Comparison of ENCODE assay signal across 39 mouse cellular contexts in genomic region chr11:26533828-26534119, GRCm38 (mm10). TPM values are rescaled to one million over a fixed set of nuclear protein-coding genes. Genes with fewer than 3 reads are reported as not detected.
DNase-seq lines count a peak whose midpoint lies in the region; ATAC-seq and TF ChIP-seq lines count a peak whose summit lies in the region.
"Had no signal": no experiment of that assay in that cellular context is flagged by ENCODE, and none has a peak within 500 bp of the region (broad histone marks: within the 10 kb centered on the region; RNA-seq: fewer than 3 reads in every experiment).

No protein-coding gene starts in this region.

- H3K9ac ChIP-seq in MEL (ENCODE audit: control insufficient read depth, low read depth, low read length, poor library complexity, severe bottlenecking) = no peak overlapping the region
- no peak overlapping the region for H3K9ac ChIP-seq in liver, embryonic 14.5 days (replicated peaks)
- H3K9ac ChIP-seq: forebrain, embryonic 15.5 days; heart, embryonic 15.5 days; intestine, embryonic 15.5 days; midbrain, embryonic 15.5 days; neural tube, embryonic 15.5 days had no signal

- DNase-seq in MEL (ENCODE audit: low read depth, low spot score) = peak; percentile 87
- peak; percentile 42 to 49 (median 49) for DNase-seq in liver, embryonic 14.5 days (ENCODE audit: low read depth in 3 of 3, low spot score in 3 of 3)
- no peak for DNase-seq in adrenal gland, adult 2 months
- no peak for DNase-seq in urinary bladder, adult 2 months (ENCODE audit: low spot score)
- DNase-seq: adrenal gland, adult 8-10 months; cerebellum, adult 2 months; cerebellum, postnatal 25 days; gastrocnemius, postnatal 25 days; heart, adult 11 months; kidney, adult 9 months; kidney, postnatal 14 days; layer of hippocampus, adult 9-11 months; right cerebral cortex, postnatal 25 days; thymus, adult 18-20 months; thymus, postnatal 4 days had no signal

- H3K4me3 ChIP-seq in MEL (ENCODE audit: control insufficient read depth in 1 of 2, insufficient read depth in 1 of 2, low read depth in 2 of 2, low read length in 2 of 2) = peak overlapping the region in 1 of 2 experiments; percentile 7; a peak in 1 of 4 replicates
- H3K4me3 ChIP-seq in liver, embryonic 14.5 days (ENCODE audit: insufficient read depth in 1 of 2, low read depth in 2 of 2, low read length in 2 of 2) = no peak overlapping the region
- H3K4me3 ChIP-seq: forebrain, embryonic 10.5 days; forebrain, embryonic 15.5 days; heart, embryonic 10.5 days; heart, embryonic 15.5 days; intestine, embryonic 15.5 days; midbrain, embryonic 10.5 days; midbrain, embryonic 15.5 days; neural tube, embryonic 15.5 days had no signal

- H3K9me3 ChIP-seq in MEL (replicated peaks; ENCODE audit: insufficient read depth, low read length) = no peaks in the 10 kb centered on the region
- no peaks in the 10 kb centered on the region for H3K9me3 ChIP-seq in liver, embryonic 14.5 days (ENCODE audit: control insufficient read depth, low read length)
- H3K9me3 ChIP-seq: forebrain, embryonic 10.5 days; forebrain, embryonic 15.5 days; heart, embryonic 10.5 days; heart, embryonic 15.5 days; intestine, embryonic 15.5 days; midbrain, embryonic 10.5 days; midbrain, embryonic 15.5 days; neural tube, embryonic 15.5 days had no signal

- TF ChIP-seq CTCF in MEL (IDR thresholded peaks at IDR 0.05 in 2 of 3, conservative IDR thresholded peaks at IDR 0.05 in 1 of 3; ENCODE audit: control insufficient read depth in 1 of 3, insufficient read depth in 1 of 3, low read depth in 2 of 3, low read length in 3 of 3, poor library complexity in 1 of 3, severe bottlenecking in 1 of 3) = no peak
- no peak for TF ChIP-seq CTCF in liver, embryonic 14.5 days (IDR thresholded peaks at IDR 0.05; ENCODE audit: low read depth)

- peak overlapping the region; percentile 75 for H3K27ac ChIP-seq in MEL (ENCODE audit: control insufficient read depth, low read depth, low read length)
- peak overlapping the region; percentile 64 for H3K27ac ChIP-seq in liver, embryonic 14.5 days
- H3K27ac ChIP-seq: forebrain, embryonic 10.5 days; forebrain, embryonic 15.5 days; heart, embryonic 10.5 days; heart, embryonic 15.5 days; hindbrain, postnatal 0 days; intestine, embryonic 15.5 days; macrophage; midbrain, embryonic 10.5 days; midbrain, embryonic 15.5 days; neural tube, embryonic 15.5 days had no signal

- peaks cover 16 to 26% of the 10 kb centered on the region in 2 experiments for H3K4me1 ChIP-seq in MEL (ENCODE audit: control insufficient read depth in 1 of 2, insufficient read depth in 2 of 2, low read length in 2 of 2)
- peaks cover 10 to 14% of the 10 kb centered on the region in 2 experiments for H3K4me1 ChIP-seq in liver, embryonic 14.5 days (replicated peaks; ENCODE audit: control insufficient read depth in 2 of 2, insufficient read depth in 2 of 2, low read length in 1 of 2)
- H3K4me1 ChIP-seq: forebrain, embryonic 10.5 days; forebrain, embryonic 15.5 days; heart, embryonic 10.5 days; heart, embryonic 15.5 days; intestine, embryonic 15.5 days; midbrain, embryonic 10.5 days; midbrain, embryonic 15.5 days; neural tube, embryonic 15.5 days had no signal

- peak; percentile 94 to 96 for TF ChIP-seq EP300 in MEL (IDR thresholded peaks at IDR 0.05; ENCODE audit: low read depth in 1 of 2, low read length in 2 of 2)
- peak; percentile 52 for TF ChIP-seq EP300 in liver, embryonic 14.5 days (IDR thresholded peaks at IDR 0.05; ENCODE audit: low read depth)

- peak overlapping the region; percentile 39 for H3K4me2 ChIP-seq in liver, embryonic 14.5 days (ENCODE audit: low read depth)
- H3K4me2 ChIP-seq: forebrain, embryonic 15.5 days; heart, embryonic 15.5 days; intestine, embryonic 15.5 days; midbrain, embryonic 15.5 days; neural tube, embryonic 15.5 days had no signal

- peaks cover 2 to 33% of the 10 kb centered on the region in 2 experiments; a peak in 3 of 4 replicates for H3K36me3 ChIP-seq in MEL (ENCODE audit: control insufficient read depth in 1 of 2, insufficient read depth in 2 of 2, low read length in 2 of 2)
- no peaks in the 10 kb centered on the region for H3K36me3 ChIP-seq in liver, embryonic 14.5 days (replicated peaks; ENCODE audit: control insufficient read depth, insufficient read depth, low read depth)
- H3K36me3 ChIP-seq: forebrain, embryonic 10.5 days; forebrain, embryonic 15.5 days; heart, embryonic 10.5 days; heart, embryonic 15.5 days; intestine, embryonic 15.5 days; midbrain, embryonic 10.5 days; midbrain, embryonic 15.5 days; neural tube, embryonic 15.5 days had no signal

- H3K27me3 ChIP-seq in MEL (ENCODE audit: control insufficient read depth in 1 of 2, insufficient read depth in 2 of 2, low read length in 2 of 2) = no peaks in the 10 kb centered on the region
- no peaks in the 10 kb centered on the region for H3K27me3 ChIP-seq in liver, embryonic 14.5 days (ENCODE audit: control insufficient read depth, insufficient read depth, low read length)
- H3K27me3 ChIP-seq: CH12.LX; forebrain, embryonic 15.5 days; heart, embryonic 15.5 days; intestine, embryonic 15.5 days; midbrain, embryonic 15.5 days; neural tube, embryonic 15.5 days had no signal

- peak; percentile 92 for ATAC-seq in common myeloid progenitor, adult 5-6 weeks (replicated peaks; ENCODE audit: low read depth, poor library complexity, severe bottlenecking)
- ATAC-seq in liver, embryonic 14.5 days (ENCODE audit: insufficient read depth) = peak; percentile 85
- peak; percentile 95 for ATAC-seq in megakaryocyte-erythroid progenitor cell, adult 5-6 weeks (replicated peaks; ENCODE audit: low FRiP score, low TSS enrichment, poor library complexity, severe bottlenecking)
- ATAC-seq: forebrain, embryonic 15.5 days; hindbrain, postnatal 0 days; intestine, embryonic 15.5 days; lung, postnatal 0 days; midbrain, embryonic 15.5 days had no signal

- no peak for TF ChIP-seq POLR2A in MEL (IDR thresholded peaks at IDR 0.05; ENCODE audit: control insufficient read depth in 1 of 2, insufficient read depth in 1 of 2, low read depth in 1 of 2, low read length in 2 of 2, poor library complexity in 1 of 2)

- TF ChIP-seq RAD21 in MEL (IDR thresholded peaks at IDR 0.05; ENCODE audit: low read depth, low read length) = no peak; the same call in 1 of the 2 replicates

- H3K79me2 ChIP-seq in MEL (ENCODE audit: control insufficient read depth, insufficient read depth, low read length, poor library complexity) = no peaks in the 10 kb centered on the region

TF ChIP-seq in MEL, 35 proteins besides CTCF, POLR2A, EP300 and RAD21 (continues in another document):
- TF ChIP-seq GATA1 (IDR thresholded peaks at IDR 0.05; ENCODE audit: low read depth, low read length) = peak; percentile 98
- no peak for TF ChIP-seq NRF1 (IDR thresholded peaks at IDR 0.05; ENCODE audit: insufficient read depth, low read depth, low read length, poor library complexity, severe bottlenecking)
- peak; percentile 96 for TF ChIP-seq TCF12 (IDR thresholded peaks at IDR 0.05; ENCODE audit: low read depth, low read length)
- no peak for TF ChIP-seq HCFC1 (IDR thresholded peaks at IDR 0.05; ENCODE audit: low read depth, low read length)
- no peak for TF ChIP-seq USF1 (IDR thresholded peaks at IDR 0.05; ENCODE audit: low read depth, low read length)
- no peak for TF ChIP-seq GABPA (IDR thresholded peaks at IDR 0.05; ENCODE audit: low read depth, low read length)
- TF ChIP-seq ZKSCAN1 (IDR thresholded peaks at IDR 0.05; ENCODE audit: low read depth, low read length) = no peak
- TF ChIP-seq MEF2A (IDR thresholded peaks at IDR 0.05; ENCODE audit: extremely low read depth, insufficient replicate concordance, low read depth, low read length, poor library complexity, severe bottlenecking) = no peak
- peak; percentile 68 for TF ChIP-seq BHLHE40 (IDR thresholded peaks at IDR 0.05; ENCODE audit: borderline replicate concordance, low read depth, low read length)
- no peak for TF ChIP-seq POLR2AphosphoS5 (IDR thresholded peaks at IDR 0.05; ENCODE audit: borderline replicate concordance, low read depth, low read length)
- 0 out of 2 replicates have a peak, but pooled peaks have one; percentile 32 for TF ChIP-seq MAFK (IDR thresholded peaks at IDR 0.05; ENCODE audit: borderline replicate concordance, low read depth, low read length)
- peak; percentile 83 for TF ChIP-seq TAL1 (IDR thresholded peaks at IDR 0.05; ENCODE audit: low read length)
- no peak for TF ChIP-seq ZNF384 (IDR thresholded peaks at IDR 0.05; ENCODE audit: low read depth, low read length)
- TF ChIP-seq RCOR1 (IDR thresholded peaks at IDR 0.05; ENCODE audit: low read depth, low read length) = peak; percentile 91
- peak; percentile 81 for TF ChIP-seq ELF1 (IDR thresholded peaks at IDR 0.05; ENCODE audit: low read depth, low read length)
- TF ChIP-seq CHD1 (IDR thresholded peaks at IDR 0.05; ENCODE audit: low read depth, low read length) = 0 out of 2 replicates have a peak, but pooled peaks have one; percentile 30
- peak; percentile 94 for TF ChIP-seq ETS1 (IDR thresholded peaks at IDR 0.05; ENCODE audit: low read depth, low read length)
- TF ChIP-seq SIN3A (IDR thresholded peaks at IDR 0.05; ENCODE audit: low read length) = peak; percentile 76
- TF ChIP-seq NELFE (IDR thresholded peaks at IDR 0.05; ENCODE audit: low read depth, low read length) = no peak
- TF ChIP-seq ZMIZ1 (IDR thresholded peaks at IDR 0.05; ENCODE audit: low read depth, low read length) = no peak
- TF ChIP-seq ZC3H11A (IDR thresholded peaks at IDR 0.05; ENCODE audit: low read depth, low read length) = peak; percentile 20; the same call in 1 of the 2 replicates
- no peak for TF ChIP-seq POLR2AphosphoS2 (IDR thresholded peaks at IDR 0.05; ENCODE audit: low read length)
- peak; percentile 63; the same call in 1 of the 2 replicates for TF ChIP-seq MYB (IDR thresholded peaks at IDR 0.05; ENCODE audit: low read depth, low read length)
- TF ChIP-seq MAZ (IDR thresholded peaks at IDR 0.05; ENCODE audit: low read depth, low read length) = no peak
- peak; percentile 57; the same call in 1 of the 2 replicates for TF ChIP-seq MAX (IDR thresholded peaks at IDR 0.05; ENCODE audit: low read length)

RNA-seq across cellular contexts. Expression of gene Gm6899, which starts 59.3 kb away (rescaled TPM):
- total RNA-seq in MEL (2012; rRNA removed) = not detected in 2 replicates
- not detected for polyA plus RNA-seq in MEL (2012; ENCODE audit: insufficient read depth in 1 of 2, insufficient read length in 2 of 2, low read depth in 1 of 2, low replicate concordance in 2 of 2, missing spikeins in 1 of 2)
- not detected in 2 replicates for total RNA-seq in common myeloid progenitor, adult 5-6 weeks (2017)
- not detected in 2 replicates for polyA plus RNA-seq in liver, embryonic 14.5 days (2012; rRNA removed)
- 0.25 TPM in 1 of 2 replicates, not detected in the other for polyA plus RNA-seq in liver, embryonic 14.5 days (2014; fragmentation: Nextera tagmentation; extraction: Ambion mirVana)
- not detected in 2 replicates for total RNA-seq in megakaryocyte-erythroid progenitor cell, adult 5-6 weeks (2014; fragmentation: Nextera tagmentation)
- not detected in 2 replicates for total RNA-seq in megakaryocyte-erythroid progenitor cell, adult 5-6 weeks (2017)
- not detected for total RNA-seq in adrenal gland, adult 2 months (2021)
- polyA plus RNA-seq in adrenal gland, adult 2 months (2012; rRNA removed) = 0.20 TPM in 1 of 2 replicates, not detected in the other
- polyA plus RNA-seq in urinary bladder, adult 2 months (2012; rRNA removed) = not detected in 2 replicates
- total RNA-seq: adrenal gland, adult 8-10 months; adrenal gland, postnatal 4 days; CH12.LX; ES-E14; gastrocnemius, adult 18-20 months; gastrocnemius, postnatal 25 days; heart, postnatal 25 days; hindbrain, postnatal 0 days; left cerebral cortex, postnatal 14 days; liver, adult 2 months had no signal
- polyA plus RNA-seq: C2C12; cerebellum, adult 2 months; embryonic facial prominence, embryonic 11.5 days; forebrain, embryonic 10.5 days; forebrain, embryonic 15.5 days; frontal cortex, adult 2 months; heart, embryonic 10.5 days; heart, embryonic 15.5 days; hindbrain, postnatal 0 days; intestine, embryonic 15.5 days; limb, embryonic 11.5 days; liver, adult 2 months; macrophage; midbrain, embryonic 15.5 days; neural tube, embryonic 15.5 days had no signal

Comparison
In these comparisons a context has a peak if more than half of its experiments do, and no peak if none do; other contexts are left out.
1. DNase-seq: peak in MEL (single experiment) and liver, embryonic 14.5 days (3 of 3); none in adrenal gland, adult 2 months (single experiment) and urinary bladder, adult 2 months (single experiment).
2. Peak in every context shown above with its lines, with median percentiles within 50 percentile points of each other: ATAC-seq.